Mouse (Mus musculus): Measurements from ENCODE around the gene Mtus2.
A peak's percentile ranks its signal among the peaks of the same experiment; 100 is the strongest.

Gene Mtus2

GRCm38 (mm10) chr5:148052846-148053608 is 95.9 kb downstream of the Mtus2 start:
- peak; percentile 92 for DNase-seq

GRCm38 (mm10) chr5:148053609-148053990 is 96.5 kb downstream of the Mtus2 start:
- no peak for DNase-seq

DNA sequence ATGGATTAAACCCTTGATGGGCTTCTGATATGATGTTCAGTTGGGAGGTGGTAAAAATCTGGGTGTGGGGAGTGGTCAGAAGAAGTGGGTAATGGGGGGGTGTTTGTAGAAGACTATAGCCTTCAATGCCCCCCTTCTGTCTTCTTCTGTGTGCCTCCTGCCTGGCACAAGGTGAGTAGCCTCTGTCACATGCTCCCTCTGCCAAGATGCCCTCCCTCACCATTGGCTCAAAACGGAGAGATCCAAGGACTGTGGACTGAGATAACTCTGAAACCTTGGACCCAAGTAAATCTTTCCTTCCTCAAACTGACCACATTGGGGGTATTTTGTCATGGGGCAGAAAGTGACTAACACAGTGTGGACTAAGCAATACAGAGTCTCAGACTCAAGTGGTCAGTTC is 99.7 kb downstream of the Mtus2 start:
- DNase-seq, result no peak

DNA sequence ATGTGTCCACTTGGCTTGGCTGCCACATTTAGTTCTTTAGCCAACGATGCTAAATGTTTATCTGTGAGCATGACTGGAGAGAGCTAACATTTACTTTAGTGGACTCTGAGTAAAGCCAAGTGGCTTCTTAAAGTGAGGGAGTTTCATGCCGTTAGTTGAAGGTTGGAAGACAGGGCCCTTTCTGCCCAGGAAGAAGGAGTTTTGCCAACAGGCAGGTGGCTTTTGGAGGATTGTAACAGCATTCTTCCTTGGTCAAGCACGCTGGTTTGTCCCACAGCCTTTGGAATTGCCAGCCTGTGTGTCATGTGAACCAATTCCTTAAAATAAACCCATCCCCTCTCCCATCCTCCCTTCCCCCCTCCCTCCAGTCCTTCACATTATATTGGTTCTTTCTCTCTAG is 100.3 kb downstream of the Mtus2 start:
- DNase-seq, result no peak

- no peak for DNase-seq
Measured at GRCm38 (mm10) chr5:148059339-148059738, 102.2 kb downstream of the Mtus2 start.

GRCm38 (mm10) chr5:148061869-148062268 is 104.7 kb downstream of the Mtus2 start:
- no peak for DNase-seq

- peak; percentile 43 for DNase-seq
Measured at GRCm38 (mm10) chr5:148063745-148064144, 106.6 kb downstream of the Mtus2 start.

DNA sequence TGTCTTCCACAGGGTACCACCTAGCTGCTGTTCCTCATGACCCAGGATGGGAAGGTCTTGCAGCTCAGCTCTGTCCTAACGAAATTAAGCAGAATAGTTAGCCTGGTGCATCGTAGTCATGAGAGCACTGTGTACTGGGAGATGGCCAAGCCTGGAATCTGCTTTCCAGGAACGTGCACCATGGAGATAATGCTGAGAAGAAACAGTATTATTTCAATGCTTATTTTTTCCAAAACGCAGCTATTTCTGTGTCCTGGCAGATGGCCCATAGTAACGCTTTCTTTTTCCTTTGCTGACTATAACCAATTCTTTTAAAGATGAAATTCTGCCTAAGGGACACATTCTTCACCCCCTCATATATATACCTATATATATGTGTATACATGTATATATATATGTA is 108.1 kb downstream of the Mtus2 start:
- no peak for DNase-seq

DNA sequence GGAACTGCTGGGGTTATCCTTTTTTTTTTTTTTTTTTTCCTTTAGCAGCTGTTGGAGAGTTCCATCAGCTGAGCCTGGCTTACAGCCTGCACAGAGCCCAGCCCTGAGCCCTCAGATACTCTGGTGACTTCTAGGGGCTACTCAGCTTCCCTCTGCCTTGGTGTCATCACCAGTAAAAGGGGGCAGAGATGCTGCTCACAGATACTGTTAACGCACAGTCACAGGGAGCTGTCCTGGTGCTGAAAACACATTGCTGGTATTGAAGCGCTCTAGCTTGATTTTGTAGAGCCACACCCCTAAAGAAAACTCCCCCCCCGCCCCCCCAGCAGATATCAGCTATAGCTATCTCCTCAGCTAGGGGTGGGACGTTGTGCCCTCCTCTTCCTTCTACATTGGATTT is 112.8 kb downstream of the Mtus2 start:
- no peak for DNase-seq

DNA sequence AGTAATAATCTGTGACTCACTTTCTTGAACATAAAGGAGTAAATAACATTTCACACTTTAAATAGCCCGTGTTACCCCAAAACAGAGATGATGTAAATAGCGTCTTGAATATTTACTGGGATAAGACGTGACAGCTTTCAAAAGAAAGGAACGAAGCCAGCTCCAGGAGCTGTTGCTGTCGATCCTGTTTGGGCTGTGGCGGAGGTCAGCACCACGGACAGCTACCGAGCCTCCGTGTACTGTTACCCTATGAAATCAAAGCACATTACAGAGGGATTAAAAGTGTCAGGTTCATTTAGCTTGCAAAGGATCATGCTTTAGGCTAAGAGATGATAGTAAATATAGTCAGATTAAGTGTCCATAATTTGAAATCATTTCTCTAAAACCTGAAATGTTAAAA is 114.7 kb downstream of the Mtus2 start:
- DNase-seq, result no peak

- DNase-seq, result no peak
Measured at GRCm38 (mm10) chr5:148073461-148073860, 116.3 kb downstream of the Mtus2 start.

DNA sequence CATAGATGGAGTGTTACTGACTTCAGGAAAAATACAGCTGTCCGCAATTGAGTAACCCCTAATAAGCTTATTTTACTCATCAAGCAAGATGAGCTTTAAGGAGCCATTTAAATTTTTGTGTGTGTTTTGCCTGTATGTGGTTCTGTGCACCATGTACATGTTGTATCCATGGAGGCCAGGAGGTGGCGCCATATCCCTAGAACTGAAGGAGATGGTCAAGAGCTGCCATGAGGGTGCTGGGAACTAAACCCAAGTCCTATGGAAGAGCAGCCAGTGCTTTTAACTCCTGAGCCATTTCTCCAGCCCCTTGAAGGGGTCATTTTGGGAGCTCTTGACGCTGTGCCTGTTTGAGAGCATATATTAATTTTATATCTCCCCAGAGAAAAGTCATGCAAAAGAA is 122.6 kb downstream of the Mtus2 start:
- no peak for DNase-seq

DNA sequence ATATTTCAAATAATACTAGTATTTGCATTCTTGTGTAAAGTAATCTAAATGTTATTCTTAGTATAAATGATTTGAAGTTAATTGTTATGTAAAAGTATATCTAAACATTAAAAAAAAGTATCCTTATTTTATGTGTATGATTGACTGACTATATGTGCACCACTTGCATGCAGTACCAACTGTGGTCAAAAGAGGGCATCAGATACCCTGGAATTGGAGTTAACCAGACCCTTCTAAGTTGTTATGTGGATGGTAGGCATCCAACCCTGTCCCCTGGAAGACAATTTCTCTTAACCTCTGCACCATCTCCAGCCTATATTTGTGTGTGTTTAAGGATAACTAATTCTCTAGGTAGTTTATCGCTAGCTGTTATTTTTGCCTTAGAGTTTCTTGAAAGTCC is 126.4 kb downstream of the Mtus2 start:
- no peak for DNase-seq

DNA sequence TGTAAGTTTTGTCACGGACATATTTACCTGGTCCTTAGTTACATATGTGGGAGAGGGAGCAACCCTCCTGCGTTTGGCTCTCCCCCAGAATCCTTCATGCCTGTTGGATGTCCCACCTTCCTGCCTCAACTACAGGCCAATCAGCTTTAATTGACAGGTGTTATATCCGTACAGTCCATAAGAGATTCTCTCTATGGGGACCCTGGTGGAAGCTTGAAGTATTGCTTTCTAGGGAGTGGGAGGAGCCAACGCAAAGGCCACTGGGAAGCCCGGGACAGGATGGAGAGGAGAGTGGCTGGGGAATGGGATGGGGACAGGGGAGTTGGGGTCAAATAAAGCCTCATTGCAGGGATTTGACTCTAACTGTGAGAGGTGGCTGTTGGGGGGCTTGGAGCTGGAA is 127.6 kb downstream of the Mtus2 start:
- DNase-seq, result no peak

DNA sequence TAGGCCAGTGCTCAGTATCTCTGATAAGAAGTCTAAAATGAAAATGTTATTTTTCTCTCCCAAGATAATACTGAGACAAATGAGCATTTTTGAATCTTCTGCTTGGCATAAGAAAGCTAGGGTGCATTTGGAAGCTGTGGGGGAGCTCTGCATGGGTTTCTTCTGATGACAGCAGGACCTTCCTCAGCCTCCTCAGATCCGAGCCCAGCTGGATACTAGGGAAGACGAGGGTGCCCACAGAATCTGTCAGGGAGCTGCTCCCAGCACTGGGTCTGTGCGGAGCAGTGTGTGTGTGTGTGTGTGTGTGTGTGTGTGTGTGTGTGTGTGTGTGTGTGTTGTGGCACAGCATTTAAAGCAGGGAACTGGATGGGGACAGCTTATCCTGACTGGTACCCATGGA is 130.7 kb downstream of the Mtus2 start:
- no peak for DNase-seq

DNA sequence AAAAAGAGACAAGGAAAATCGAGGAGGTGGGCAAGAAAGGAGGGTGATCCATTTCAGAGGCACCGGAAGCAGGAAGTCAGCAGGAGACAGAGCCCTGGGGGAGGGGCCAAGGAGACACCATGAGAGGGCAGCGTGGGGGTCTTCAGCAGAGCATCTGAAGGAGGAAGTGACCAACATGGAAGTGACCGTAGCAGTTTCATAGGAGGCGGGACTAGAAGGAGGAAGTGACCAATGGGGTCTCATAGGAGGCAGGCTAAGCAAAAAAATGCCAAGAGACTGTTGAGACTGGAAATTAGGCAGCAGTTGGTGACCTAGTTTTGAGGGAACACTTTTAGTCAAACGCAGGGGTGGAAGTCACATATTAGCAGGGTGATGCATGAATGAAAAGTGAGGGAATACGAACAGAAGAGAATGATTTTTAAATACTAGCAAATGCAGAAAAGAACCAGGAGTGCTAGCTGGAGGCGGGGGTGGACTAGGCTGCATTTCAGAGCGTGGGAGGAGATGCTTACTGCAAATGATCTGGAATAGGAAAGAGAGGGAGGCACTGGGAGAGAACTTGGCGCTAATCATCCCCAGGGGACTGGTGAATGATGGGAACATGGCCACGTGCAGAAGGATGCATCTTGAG is 133.2 kb downstream of the Mtus2 start:
- DNase-seq, result peak; percentile 67

DNA sequence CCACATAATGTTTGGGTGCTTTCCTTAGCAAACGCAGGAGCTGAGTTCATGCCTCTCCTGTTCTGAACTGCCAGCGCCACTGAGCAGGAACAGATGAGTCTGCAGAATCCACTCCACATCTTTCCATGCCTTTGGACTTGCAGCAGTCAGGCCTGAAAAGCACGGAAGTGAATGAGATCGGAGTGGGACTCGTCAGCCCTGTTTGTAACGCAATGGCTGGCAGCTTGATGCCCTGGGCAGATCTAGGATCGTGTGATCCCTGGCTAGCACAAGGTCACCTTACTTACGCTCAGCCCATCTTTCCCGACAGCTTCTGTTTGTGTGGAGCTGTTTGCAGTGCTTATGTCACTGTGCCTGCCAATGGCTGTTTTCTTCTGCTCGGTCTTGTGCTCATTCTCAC is 137.5 kb downstream of the Mtus2 start:
- no peak for DNase-seq

GRCm38 (mm10) chr5:148099356-148099755 is 142.2 kb downstream of the Mtus2 start:
- DNase-seq, result no peak

GRCm38 (mm10) chr5:148107324-148107723 is 150.2 kb downstream of the Mtus2 start:
- DNase-seq, result no peak

DNA sequence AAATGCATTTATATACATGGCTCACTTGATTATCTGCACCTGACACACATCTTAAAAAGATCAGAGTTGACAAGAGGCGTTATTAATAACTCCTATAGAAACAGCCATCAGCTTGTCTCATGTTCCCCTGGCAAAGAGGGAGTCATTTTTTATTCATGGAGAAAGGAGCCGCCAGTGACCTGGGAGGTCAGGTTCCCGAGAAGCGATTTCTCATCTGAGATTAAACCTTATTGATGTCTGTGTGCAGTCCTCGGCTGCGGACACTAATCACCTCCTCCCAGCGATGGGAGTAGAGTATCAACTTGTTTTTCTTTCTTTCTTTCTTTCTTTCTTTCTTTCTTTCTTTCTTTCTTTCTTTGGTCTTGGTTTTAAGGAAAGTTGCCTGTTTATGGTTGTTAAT is 150.8 kb downstream of the Mtus2 start:
- DNase-seq, result no peak

DNA sequence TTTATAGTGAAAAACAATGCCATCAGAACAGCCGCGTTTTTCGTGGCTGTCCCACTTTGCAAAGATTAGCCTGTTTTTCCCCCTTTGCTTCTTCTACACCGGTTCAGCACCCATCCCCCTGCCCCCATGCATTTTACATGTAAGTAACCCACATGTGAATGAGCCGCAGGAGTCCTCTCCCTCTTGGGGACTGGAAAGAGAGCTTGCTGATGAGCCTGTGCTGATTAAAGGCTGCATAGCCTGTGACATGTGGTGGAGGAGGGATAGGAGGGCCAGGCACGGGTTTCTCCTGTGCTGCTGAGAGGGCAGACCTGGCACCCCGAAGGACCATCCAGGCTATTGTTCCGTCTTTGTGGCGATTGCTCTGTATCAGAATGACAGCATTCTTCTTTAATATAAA is 151.2 kb downstream of the Mtus2 start:
- DNase-seq, result no peak

GRCm38 (mm10) chr5:148115207-148115817 is 158.2 kb downstream of the Mtus2 start:
- DNase-seq, result no peak

- no peak for DNase-seq
Measured at GRCm38 (mm10) chr5:148124354-148124753, 167.2 kb downstream of the Mtus2 start.

- DNase-seq, result peak; percentile 16
Measured at GRCm38 (mm10) chr5:148130691-148131457, 173.8 kb downstream of the Mtus2 start.
